Mouse (Mus musculus): ENCODE measurements around the gene Rundc3a. TPM values are rescaled to one million over a fixed set of nuclear protein-coding genes. Genes with fewer than 3 reads are reported as not detected.
"Not testable (repeated sequence)": the region's sequence is repeated elsewhere in the genome, so short reads cannot be mapped to it uniquely, and the experiment has no call there.

Gene Rundc3a
- polyA plus RNA-seq, 1 experiment from 2014 or later: 161 TPM

GRCm38 (mm10) chr11:102356190-102356589 lies 37.0 kb upstream of the Rundc3a start:
- H3K4me3 ChIP-seq: no peak overlapping the region
- no peak for ATAC-seq (ENCODE audit: low read depth)
- no peaks in the 10 kb centered on the region for H3K36me3 ChIP-seq
- no peak overlapping the region for H3K4me2 ChIP-seq
- 82% methylated on average over 12 of the region's 12 CpGs for WGBS
- no peak overlapping the region for H3K9ac ChIP-seq
- H3K27ac ChIP-seq (replicated peaks): no peak overlapping the region
- 0 out of 2 replicates have a peak, but pooled peaks cover 8% of the 10 kb centered on the region for H3K27me3 ChIP-seq
- no peaks in the 10 kb centered on the region for H3K4me1 ChIP-seq (replicated peaks)
- no peaks in the 10 kb centered on the region for H3K9me3 ChIP-seq

GRCm38 (mm10) chr11:102356636-102357350 lies 36.4 kb upstream of the Rundc3a start:
- WGBS: 73% methylated on average over 31 of the region's 31 CpGs
- no peak overlapping the region for H3K4me3 ChIP-seq
- H3K9me3 ChIP-seq: no peaks in the 10 kb centered on the region
- no peaks in the 10 kb centered on the region for H3K4me1 ChIP-seq (replicated peaks)
- no peaks in the 10 kb centered on the region for H3K36me3 ChIP-seq
- H3K9ac ChIP-seq: no peak overlapping the region
- no peak overlapping the region for H3K27ac ChIP-seq (replicated peaks)
- 0 out of 2 replicates have a peak, but pooled peaks cover 8% of the 10 kb centered on the region for H3K27me3 ChIP-seq
- no peak overlapping the region for H3K4me2 ChIP-seq
- no peak for ATAC-seq (ENCODE audit: low read depth)

- no peak overlapping the region for H3K27ac ChIP-seq (replicated peaks)
- no peaks in the 10 kb centered on the region for H3K36me3 ChIP-seq
- no peaks in the 10 kb centered on the region for H3K4me1 ChIP-seq (replicated peaks)
- H3K27me3 ChIP-seq: no peaks in the 10 kb centered on the region
- no peak overlapping the region for H3K4me2 ChIP-seq
- H3K9me3 ChIP-seq: no peaks in the 10 kb centered on the region
- no peak overlapping the region for H3K9ac ChIP-seq
- H3K4me3 ChIP-seq: no peak overlapping the region
- no peak for ATAC-seq (ENCODE audit: low read depth)
- 73% methylated on average over 10 of the region's 10 CpGs for WGBS
Observed at GRCm38 (mm10) chr11:102358365-102358764, 34.8 kb upstream of the Rundc3a start.

GRCm38 (mm10) chr11:102361776-102362495 lies 31.3 kb upstream of the Rundc3a start:
- no peak overlapping the region for H3K4me3 ChIP-seq
- H3K36me3 ChIP-seq: no peaks in the 10 kb centered on the region
- H3K27me3 ChIP-seq: 0 out of 2 replicates have a peak, but pooled peaks cover 2% of the 10 kb centered on the region
- H3K9me3 ChIP-seq: no peaks in the 10 kb centered on the region
- H3K27ac ChIP-seq (replicated peaks): no peak overlapping the region
- no peak for ATAC-seq (ENCODE audit: low read depth)
- H3K9ac ChIP-seq: no peak overlapping the region
- 88% methylated on average over 8 of the region's 8 CpGs for WGBS
- H3K4me1 ChIP-seq (replicated peaks): no peaks in the 10 kb centered on the region
- H3K4me2 ChIP-seq: no peak overlapping the region

- WGBS: 58% methylated on average over 2 of the region's 2 CpGs
- Histone ChIP-seq H3K9ac (no peak overlapping the region), H3K27ac (replicated peaks) (no peak overlapping the region), H3K4me1 (replicated peaks) (no peaks in the 10 kb centered on the region), H3K4me3 (no peak overlapping the region), H3K27me3 (0 out of 2 replicates have a peak, but pooled peaks cover 2% of the 10 kb centered on the region), H3K4me2 (no peak overlapping the region), H3K9me3 (no peaks in the 10 kb centered on the region), H3K36me3 (no peaks in the 10 kb centered on the region)
- ATAC-seq (ENCODE audit: low read depth): no peak
Observed at GRCm38 (mm10) chr11:102363623-102364022, 29.6 kb upstream of the Rundc3a start.

GRCm38 (mm10) chr11:102364570-102365371 lies 28.4 kb upstream of the Rundc3a start:
- H3K4me1 ChIP-seq (replicated peaks): no peaks in the 10 kb centered on the region

GRCm38 (mm10) chr11:102365699-102366098 lies 27.5 kb upstream of the Rundc3a start:
- no peak overlapping the region for H3K27ac ChIP-seq (replicated peaks)
- H3K9me3 ChIP-seq: no peaks in the 10 kb centered on the region
- H3K27me3 ChIP-seq: 0 out of 2 replicates have a peak, but pooled peaks cover 2% of the 10 kb centered on the region
- no peak for ATAC-seq (ENCODE audit: low read depth)
- no peak overlapping the region for H3K9ac ChIP-seq
- no peaks in the 10 kb centered on the region for H3K4me1 ChIP-seq (replicated peaks)
- no peak overlapping the region for H3K4me3 ChIP-seq
- no peaks in the 10 kb centered on the region for H3K36me3 ChIP-seq
- WGBS: 50% methylated on average over 4 of the region's 4 CpGs
- no peak overlapping the region for H3K4me2 ChIP-seq

More at GRCm38 (mm10) chr11:102364570-102365371, 28.4 kb upstream of the Rundc3a start:
- no peaks in the 10 kb centered on the region for H3K9me3 ChIP-seq
- H3K27me3 ChIP-seq: 0 out of 2 replicates have a peak, but pooled peaks cover 2% of the 10 kb centered on the region
- H3K27ac ChIP-seq (replicated peaks): no peak overlapping the region
- H3K4me2 ChIP-seq: no peak overlapping the region
- H3K4me3 ChIP-seq: no peak overlapping the region
- H3K36me3 ChIP-seq: no peaks in the 10 kb centered on the region
- no peak for ATAC-seq (ENCODE audit: low read depth)
- H3K9ac ChIP-seq: no peak overlapping the region
- WGBS: 79% methylated on average over 14 of the region's 14 CpGs

GRCm38 (mm10) chr11:102366103-102366502 lies 27.1 kb upstream of the Rundc3a start, which contains the start of gene Slc4a1:
Gene Slc4a1 (minus strand): TSS chr11:102366203.
- H3K9ac ChIP-seq; H3K27me3 ChIP-seq; H3K9me3 ChIP-seq; ATAC-seq (ENCODE audit: low read depth); H3K36me3 ChIP-seq; H3K4me1 ChIP-seq (replicated peaks); H3K4me2 ChIP-seq; H3K27ac ChIP-seq (replicated peaks); H3K4me3 ChIP-seq: not testable (repeated sequence)
- 85% methylated on average over 8 of the region's 8 CpGs for WGBS

GRCm38 (mm10) chr11:102367504-102368280 lies 25.5 kb upstream of the Rundc3a start:
- H3K4me2 ChIP-seq: no peak overlapping the region
- H3K27ac ChIP-seq (replicated peaks): no peak overlapping the region
- WGBS: 81% methylated on average over 9 of the region's 9 CpGs
- no peaks in the 10 kb centered on the region for H3K36me3 ChIP-seq
- H3K9ac ChIP-seq: no peak overlapping the region
- no peak for ATAC-seq (ENCODE audit: low read depth)
- H3K4me3 ChIP-seq: no peak overlapping the region
- 0 out of 2 replicates have a peak, but pooled peaks cover 2% of the 10 kb centered on the region for H3K27me3 ChIP-seq
- H3K9me3 ChIP-seq: no peaks in the 10 kb centered on the region
- no peaks in the 10 kb centered on the region for H3K4me1 ChIP-seq (replicated peaks)

- H3K4me1 ChIP-seq (replicated peaks): no peaks in the 10 kb centered on the region
- 0 out of 2 replicates have a peak, but pooled peaks cover 2% of the 10 kb centered on the region for H3K27me3 ChIP-seq
- no peak for ATAC-seq (ENCODE audit: low read depth)
- no peaks in the 10 kb centered on the region for H3K9me3 ChIP-seq
- no peak overlapping the region for H3K27ac ChIP-seq (replicated peaks)
- no peak overlapping the region for H3K4me3 ChIP-seq
- H3K36me3 ChIP-seq: no peaks in the 10 kb centered on the region
- 71% methylated on average over 5 of the region's 5 CpGs for WGBS
- no peak overlapping the region for H3K9ac ChIP-seq
- no peak overlapping the region for H3K4me2 ChIP-seq
Observed at GRCm38 (mm10) chr11:102368347-102368746, 24.9 kb upstream of the Rundc3a start.

GRCm38 (mm10) chr11:102369263-102369662 lies 23.9 kb upstream of the Rundc3a start:
- Histone ChIP-seq H3K36me3 (no peaks in the 10 kb centered on the region), H3K27me3 (0 out of 2 replicates have a peak, but pooled peaks cover 7% of the 10 kb centered on the region)
- 81% methylated on average over 4 of the region's 4 CpGs for WGBS

More at GRCm38 (mm10) chr11:102369263-102369662, 23.9 kb upstream of the Rundc3a start:
- H3K4me2 ChIP-seq: no peak overlapping the region
- H3K9ac ChIP-seq: no peak overlapping the region
- H3K9me3 ChIP-seq: no peaks in the 10 kb centered on the region
- no peak overlapping the region for H3K4me3 ChIP-seq
- no peaks in the 10 kb centered on the region for H3K4me1 ChIP-seq (replicated peaks)
- no peak overlapping the region for H3K27ac ChIP-seq (replicated peaks)
- ATAC-seq (ENCODE audit: low read depth): no peak
